Mouse (Mus musculus) lung, adult 2 months (tissue): ENCODE measurements around the gene Asb18.

ENCODE experiments used
- CTCF ChIP-seq: fragments of 200-500 bp; IDR thresholded peaks from 2 replicates; pipeline ENCODE4 v1.5.1; 2011; ENCODE audit warnings: mild to moderate bottlenecking, low read length, control low read depth; ENCODE audit not compliant: insufficient read depth
- POLR2A ChIP-seq: fragments of 200-500 bp; IDR thresholded peaks from 2 replicates; pipeline ENCODE4 v1.6.1; 2011; ENCODE audit warnings: low read depth, mild to moderate bottlenecking, control low read depth, low read length, borderline replicate concordance; ENCODE audit errors: extremely low read depth

- no peak for TF ChIP-seq CTCF
- TF ChIP-seq POLR2A, result no peak
These were observed 102.1 kb downstream of the Asb18 start for GRCm38 (mm10) chr1:89912392-89912791.
